Mouse (Mus musculus): ENCODE data around the gene Igsf10. TPM values are rescaled to one million over a fixed set of nuclear protein-coding genes. Genes with fewer than 3 reads are reported as not detected.

Gene Igsf10
- polyA plus RNA-seq, 1 experiment, result 3.2 TPM

DNA sequence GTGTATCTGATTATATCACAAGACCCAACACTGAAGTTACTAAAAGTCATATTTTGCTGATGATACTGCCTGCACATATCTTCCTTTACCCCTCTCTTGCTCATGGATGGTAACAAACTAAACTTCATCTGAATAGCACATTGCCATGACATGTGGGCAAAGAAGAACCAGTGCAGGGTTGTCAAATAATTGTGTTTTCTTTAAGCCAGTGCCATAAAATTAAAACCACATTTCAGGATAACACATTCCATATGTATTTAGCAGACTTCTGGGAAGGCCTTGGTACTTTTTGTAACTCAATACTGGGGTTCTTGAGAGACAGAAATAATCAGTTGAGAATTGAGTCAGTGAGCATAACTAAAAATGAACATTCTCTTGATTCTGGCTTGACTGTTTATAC, 15.9 kb upstream of the Igsf10 start:
- H3K4me3 ChIP-seq (ENCODE audit: low read depth, low read length), result no peak overlapping the region
- no peak overlapping the region for H3K9ac ChIP-seq (ENCODE audit: low read depth, poor library complexity, severe bottlenecking)
- H3K27ac ChIP-seq (ENCODE audit: insufficient read depth, low read length), result no peak overlapping the region
- no peaks in the 10 kb centered on the region for H3K9me3 ChIP-seq (replicated peaks; ENCODE audit: control insufficient read depth, insufficient read depth, low read length, poor library complexity, severe bottlenecking)
- no peaks in the 10 kb centered on the region for H3K4me1 ChIP-seq (ENCODE audit: control insufficient read depth, insufficient read depth, low read length)
- H3K27me3 ChIP-seq (ENCODE audit: control insufficient read depth, insufficient read depth, low read length, poor library complexity, severe bottlenecking), result no peaks in the 10 kb centered on the region
- no peaks in the 10 kb centered on the region for H3K36me3 ChIP-seq (ENCODE audit: control insufficient read depth, insufficient read depth, low read length, poor library complexity, severe bottlenecking)
- no peak for TF ChIP-seq CTCF (IDR thresholded peaks at IDR 0.05; ENCODE audit: low read depth, low read length)
- TF ChIP-seq POLR2A (IDR thresholded peaks at IDR 0.05; ENCODE audit: insufficient read depth, low read length), result no peak
- no peak for TF ChIP-seq EP300 (IDR thresholded peaks at IDR 0.05; ENCODE audit: insufficient read depth, low read depth, low read length)

DNA sequence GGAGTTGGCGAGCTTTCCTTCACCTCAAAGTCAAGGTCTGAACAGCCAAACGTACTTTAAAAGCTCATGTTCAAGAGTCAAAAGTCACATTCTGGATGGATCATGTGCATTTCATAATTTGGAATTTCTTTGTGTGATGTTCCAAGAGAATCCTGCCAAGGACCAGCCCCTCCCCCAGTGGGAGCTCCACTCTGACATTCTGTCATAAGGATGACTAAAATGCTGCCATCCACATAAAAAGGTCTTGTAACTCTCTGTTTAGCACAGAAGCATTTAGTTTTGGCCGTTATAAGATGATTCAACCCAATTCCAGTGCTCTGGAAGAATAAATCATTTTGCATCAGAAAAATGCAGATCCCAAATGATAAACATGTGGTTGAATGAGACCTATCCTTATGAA, 10.0 kb upstream of the Igsf10 start:
- Histone ChIP-seq H3K9ac (ENCODE audit: low read depth, poor library complexity, severe bottlenecking) (no peak overlapping the region), H3K4me1 (ENCODE audit: control insufficient read depth, insufficient read depth, low read length) (no peaks in the 10 kb centered on the region), H3K36me3 (ENCODE audit: control insufficient read depth, insufficient read depth, low read length, poor library complexity, severe bottlenecking) (no peaks in the 10 kb centered on the region), H3K9me3 (replicated peaks; ENCODE audit: control insufficient read depth, insufficient read depth, low read length, poor library complexity, severe bottlenecking) (no peaks in the 10 kb centered on the region), H3K27me3 (ENCODE audit: control insufficient read depth, insufficient read depth, low read length, poor library complexity, severe bottlenecking) (no peaks in the 10 kb centered on the region), H3K4me3 (ENCODE audit: low read depth, low read length) (no peak overlapping the region), H3K27ac (ENCODE audit: insufficient read depth, low read length) (no peak overlapping the region)
- TF ChIP-seq EP300 (IDR thresholded peaks at IDR 0.05; ENCODE audit: insufficient read depth, low read depth, low read length) (no peak), CTCF (IDR thresholded peaks at IDR 0.05; ENCODE audit: low read depth, low read length) (no peak), POLR2A (IDR thresholded peaks at IDR 0.05; ENCODE audit: insufficient read depth, low read length) (no peak)

DNA sequence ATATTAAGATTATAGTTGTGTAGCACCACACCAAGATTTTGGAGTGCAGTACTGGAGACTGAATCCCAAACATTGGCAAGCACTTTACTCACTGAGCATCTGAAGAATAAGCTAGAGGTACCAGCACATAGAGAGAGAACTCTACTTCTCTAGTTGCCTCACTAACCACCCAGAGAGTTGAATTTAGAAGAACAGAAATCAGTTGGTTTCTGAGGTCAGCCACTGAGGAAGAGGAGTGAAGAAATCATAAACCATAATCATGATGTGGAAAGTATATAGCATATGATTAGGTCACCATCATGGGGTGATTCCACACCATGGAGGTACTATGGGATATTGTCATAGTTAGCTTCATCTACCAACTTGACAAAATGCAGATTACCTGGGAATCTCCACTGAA, 7.6 kb upstream of the Igsf10 start:
- Histone ChIP-seq H3K4me3 (ENCODE audit: low read depth, low read length) (no peak overlapping the region), H3K4me1 (ENCODE audit: control insufficient read depth, insufficient read depth, low read length) (no peaks in the 10 kb centered on the region), H3K9ac (ENCODE audit: low read depth, poor library complexity, severe bottlenecking) (no peak overlapping the region), H3K27me3 (ENCODE audit: control insufficient read depth, insufficient read depth, low read length, poor library complexity, severe bottlenecking) (no peaks in the 10 kb centered on the region), H3K9me3 (replicated peaks; ENCODE audit: control insufficient read depth, insufficient read depth, low read length, poor library complexity, severe bottlenecking) (no peaks in the 10 kb centered on the region), H3K36me3 (ENCODE audit: control insufficient read depth, insufficient read depth, low read length, poor library complexity, severe bottlenecking) (no peaks in the 10 kb centered on the region), H3K27ac (ENCODE audit: insufficient read depth, low read length) (no peak overlapping the region)
- no peak for TF ChIP-seq POLR2A (IDR thresholded peaks at IDR 0.05; ENCODE audit: insufficient read depth, low read length)
- TF ChIP-seq EP300 (IDR thresholded peaks at IDR 0.05; ENCODE audit: insufficient read depth, low read depth, low read length), result no peak
- no peak for TF ChIP-seq CTCF (IDR thresholded peaks at IDR 0.05; ENCODE audit: low read depth, low read length)

DNA sequence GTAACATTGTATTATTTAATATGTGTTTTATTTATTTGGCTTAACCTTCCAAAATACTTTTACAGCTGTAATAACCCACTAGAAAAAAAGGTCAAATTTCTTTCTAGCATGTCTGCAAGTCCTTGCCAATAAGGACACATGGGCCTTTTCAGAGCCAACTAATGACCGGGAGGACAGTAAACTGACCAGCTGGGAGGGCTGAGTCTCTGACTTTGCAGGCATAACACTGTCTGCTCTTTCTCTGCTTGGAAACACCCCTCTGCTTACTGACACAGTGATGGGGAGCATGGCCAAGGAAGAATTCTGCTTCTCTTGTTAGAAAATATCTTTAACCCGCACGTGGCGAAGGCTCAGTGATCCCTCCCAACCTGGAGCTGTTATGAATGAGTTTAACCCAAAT, 1.2 kb downstream of the Igsf10 start:
- H3K36me3 ChIP-seq (ENCODE audit: control insufficient read depth, insufficient read depth, low read length, poor library complexity, severe bottlenecking), result no peaks in the 10 kb centered on the region
- H3K9ac ChIP-seq (ENCODE audit: low read depth, poor library complexity, severe bottlenecking), result no peak overlapping the region
- H3K9me3 ChIP-seq (replicated peaks; ENCODE audit: control insufficient read depth, insufficient read depth, low read length, poor library complexity, severe bottlenecking), result no peaks in the 10 kb centered on the region
- H3K4me3 ChIP-seq (ENCODE audit: low read depth, low read length), result no peak overlapping the region
- H3K4me1 ChIP-seq (ENCODE audit: control insufficient read depth, insufficient read depth, low read length), result no peaks in the 10 kb centered on the region
- TF ChIP-seq EP300 (IDR thresholded peaks at IDR 0.05; ENCODE audit: insufficient read depth, low read depth, low read length) (no peak), POLR2A (IDR thresholded peaks at IDR 0.05; ENCODE audit: insufficient read depth, low read length) (no peak), CTCF (IDR thresholded peaks at IDR 0.05; ENCODE audit: low read depth, low read length) (no peak)
- no peaks in the 10 kb centered on the region; the same call in 1 of the 2 replicates for H3K27me3 ChIP-seq (ENCODE audit: control insufficient read depth, insufficient read depth, low read length, poor library complexity, severe bottlenecking)
- H3K27ac ChIP-seq (ENCODE audit: insufficient read depth, low read length), result no peak overlapping the region

DNA sequence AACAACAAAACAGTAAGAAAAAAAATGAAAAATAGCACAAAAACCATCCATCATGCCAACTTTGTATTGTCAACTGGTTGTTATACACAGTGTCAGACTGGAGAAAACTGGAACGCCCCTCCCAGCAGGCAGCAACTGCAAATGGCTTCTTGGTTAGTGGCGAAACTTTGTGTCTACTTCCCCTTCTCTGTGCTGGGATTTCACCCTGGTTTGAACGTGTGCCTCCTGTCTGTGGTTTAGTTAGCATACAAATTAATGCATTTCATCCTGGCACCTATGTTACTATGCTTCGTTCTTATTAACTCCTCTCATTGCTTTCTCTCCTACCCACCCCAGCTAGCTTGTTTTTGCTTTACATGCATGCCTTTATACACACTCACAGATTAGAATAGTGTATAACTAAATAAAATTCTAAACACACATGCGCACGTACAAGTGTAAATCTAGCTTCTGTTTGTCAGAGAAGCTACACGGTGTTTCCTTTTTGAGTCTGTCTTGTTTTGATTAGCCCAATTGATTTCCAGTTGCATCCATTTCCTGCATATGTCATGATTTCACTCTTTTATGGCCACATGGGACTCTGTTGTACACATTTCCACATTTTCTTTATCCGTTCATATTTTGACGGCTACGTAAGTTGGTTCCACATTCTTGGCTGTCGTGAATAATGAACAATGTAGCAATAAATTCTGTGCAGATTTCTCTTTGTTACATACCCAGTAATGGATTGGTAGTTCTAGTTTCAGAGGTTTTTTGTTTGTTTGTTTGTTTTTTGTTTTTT, 2.4 kb downstream of the Igsf10 start:
- Histone ChIP-seq H3K27ac (ENCODE audit: insufficient read depth, low read length) (no peak overlapping the region), H3K36me3 (ENCODE audit: control insufficient read depth, insufficient read depth, low read length, poor library complexity, severe bottlenecking) (no peaks in the 10 kb centered on the region), H3K9ac (ENCODE audit: low read depth, poor library complexity, severe bottlenecking) (no peak overlapping the region), H3K4me1 (ENCODE audit: control insufficient read depth, insufficient read depth, low read length) (no peaks in the 10 kb centered on the region), H3K9me3 (replicated peaks; ENCODE audit: control insufficient read depth, insufficient read depth, low read length, poor library complexity, severe bottlenecking) (no peaks in the 10 kb centered on the region), H3K27me3 (ENCODE audit: control insufficient read depth, insufficient read depth, low read length, poor library complexity, severe bottlenecking) (no peaks in the 10 kb centered on the region; the same call in 1 of the 2 replicates), H3K4me3 (ENCODE audit: low read depth, low read length) (no peak overlapping the region)
- TF ChIP-seq POLR2A (IDR thresholded peaks at IDR 0.05; ENCODE audit: insufficient read depth, low read length) (no peak), EP300 (IDR thresholded peaks at IDR 0.05; ENCODE audit: insufficient read depth, low read depth, low read length) (no peak), CTCF (IDR thresholded peaks at IDR 0.05; ENCODE audit: low read depth, low read length) (no peak)

DNA sequence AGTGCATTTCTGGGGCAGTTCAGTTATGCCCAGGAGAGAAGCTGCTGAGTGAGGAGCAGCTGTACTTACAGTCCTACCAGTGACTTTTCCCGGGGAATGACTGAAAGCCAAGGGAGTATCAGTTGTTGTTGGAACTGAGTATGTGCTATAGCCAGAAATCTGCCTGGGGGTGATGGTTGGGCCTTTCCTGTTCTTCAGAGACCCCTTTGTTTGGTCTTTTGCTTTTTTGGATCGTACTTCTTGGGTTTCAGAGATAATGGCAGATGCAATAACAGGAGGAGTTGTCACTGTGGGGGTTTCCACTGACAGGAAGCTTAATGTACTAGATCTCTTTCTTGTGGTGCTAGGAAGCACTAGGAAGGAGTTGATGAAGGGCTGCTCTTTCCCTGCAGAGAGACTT, 15.7 kb downstream of the Igsf10 start:
- Histone ChIP-seq H3K9me3 (replicated peaks; ENCODE audit: control insufficient read depth, insufficient read depth, low read length, poor library complexity, severe bottlenecking) (no peaks in the 10 kb centered on the region), H3K27ac (ENCODE audit: insufficient read depth, low read length) (no peak overlapping the region), H3K4me1 (ENCODE audit: control insufficient read depth, insufficient read depth, low read length) (peaks cover 2% of the 10 kb centered on the region), H3K9ac (ENCODE audit: low read depth, poor library complexity, severe bottlenecking) (no peak overlapping the region), H3K27me3 (ENCODE audit: control insufficient read depth, insufficient read depth, low read length, poor library complexity, severe bottlenecking) (no peaks in the 10 kb centered on the region), H3K36me3 (ENCODE audit: control insufficient read depth, insufficient read depth, low read length, poor library complexity, severe bottlenecking) (no peaks in the 10 kb centered on the region), H3K4me3 (ENCODE audit: low read depth, low read length) (no peak overlapping the region)
- TF ChIP-seq CTCF (IDR thresholded peaks at IDR 0.05; ENCODE audit: low read depth, low read length) (no peak), EP300 (IDR thresholded peaks at IDR 0.05; ENCODE audit: insufficient read depth, low read depth, low read length) (no peak), POLR2A (IDR thresholded peaks at IDR 0.05; ENCODE audit: insufficient read depth, low read length) (no peak)
